Mouse (Mus musculus): Measurements from ENCODE around the gene Tmc6. TPM values are rescaled to one million over a fixed set of nuclear protein-coding genes. Genes with fewer than 3 reads are reported as not detected.
"Not testable (repeated sequence)": the region's sequence is repeated elsewhere in the genome, so short reads cannot be mapped to it uniquely, and the experiment has no call there.

Gene Tmc6
- polyA plus RNA-seq, 1 experiment from 2014 or later, result 3.6 TPM

DNA sequence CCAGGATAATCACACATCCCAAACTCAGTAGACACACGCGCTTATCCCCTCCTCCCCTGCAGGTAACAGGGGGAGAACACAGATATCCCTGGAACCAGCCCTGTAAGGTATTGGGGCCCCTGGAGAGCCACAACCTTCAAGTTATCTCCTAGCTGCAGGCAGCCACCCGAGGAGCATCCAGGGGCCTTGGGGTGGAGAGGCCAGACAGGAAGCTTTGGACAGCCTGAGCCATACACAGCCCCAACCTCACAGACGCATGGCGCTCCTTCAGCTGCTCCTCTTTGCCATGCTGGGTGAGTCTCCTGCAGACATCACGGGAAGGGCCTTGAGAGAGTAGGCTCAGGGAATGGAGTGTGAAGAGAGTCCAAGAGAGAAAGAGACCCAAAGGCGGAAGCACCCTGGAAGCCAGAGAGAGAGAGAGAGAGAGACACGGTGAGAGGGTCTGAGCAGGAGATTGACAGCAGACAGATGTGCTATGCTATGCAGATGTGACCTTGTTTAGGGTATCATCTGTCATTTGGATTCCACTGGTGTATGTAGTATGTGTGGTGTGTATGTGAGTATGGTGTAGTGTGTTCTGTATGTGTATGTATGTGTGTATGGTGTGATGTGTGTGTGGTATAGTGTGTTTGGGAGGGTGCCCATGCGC lies 15.6 kb upstream of the Tmc6 start, which contains the start of gene 6030468B19Rik:
6030468B19Rik (plus strand) TSS at position 150 of the 649 bp plus-strand sequence.
- in situ Hi-C loops (cut with MboI; ENCODE audit: low pct_unique_long_range_greater_than_20kb), result no loop called here
- CTCF ChIA-PET, result interaction anchor here (1.7 kb wide), 1 partner anchor 27 kb away, joined by 4 read pairs; no protein-coding TSS in a partner anchor
- ATAC-seq, result no peak
- H3K27me3 ChIP-seq, result no peaks in the 10 kb centered on the region
- POLR2A ChIA-PET, result interaction anchor here (1.1 kb wide), 1 partner anchor 28 kb away, joined by 3 read pairs; the partner anchor contains the start of genes Afmid and Tk1
- no peak for DNase-seq (ENCODE audit: low read depth, low spot score)
- no peak for TF ChIP-seq CTCF (IDR thresholded peaks at IDR 0.05)

DNA sequence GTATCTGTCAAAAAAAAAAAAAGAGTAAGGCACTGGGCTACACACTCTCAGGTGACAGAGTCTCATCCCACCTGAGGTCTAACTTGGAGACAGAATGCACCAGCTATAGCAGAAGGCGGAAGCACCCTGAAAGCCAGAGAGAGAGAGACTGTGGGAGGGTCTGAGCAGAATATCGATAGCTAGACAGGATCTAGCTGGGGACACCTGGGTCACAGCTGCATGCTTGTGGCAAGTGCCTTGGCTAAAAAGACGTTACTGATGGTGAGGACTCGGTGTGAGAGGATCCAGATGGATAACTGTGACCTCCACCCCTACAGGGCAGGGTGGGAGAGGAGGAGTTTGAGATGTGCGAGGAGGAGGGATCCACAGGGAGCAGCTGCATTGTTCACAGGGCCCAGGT lies 15.0 kb upstream of the Tmc6 start:
- POLR2A ChIA-PET, result interaction anchor here (0.6 kb wide), 1 partner anchor 208 kb away, joined by 3 read pairs; no protein-coding TSS in a partner anchor

DNA sequence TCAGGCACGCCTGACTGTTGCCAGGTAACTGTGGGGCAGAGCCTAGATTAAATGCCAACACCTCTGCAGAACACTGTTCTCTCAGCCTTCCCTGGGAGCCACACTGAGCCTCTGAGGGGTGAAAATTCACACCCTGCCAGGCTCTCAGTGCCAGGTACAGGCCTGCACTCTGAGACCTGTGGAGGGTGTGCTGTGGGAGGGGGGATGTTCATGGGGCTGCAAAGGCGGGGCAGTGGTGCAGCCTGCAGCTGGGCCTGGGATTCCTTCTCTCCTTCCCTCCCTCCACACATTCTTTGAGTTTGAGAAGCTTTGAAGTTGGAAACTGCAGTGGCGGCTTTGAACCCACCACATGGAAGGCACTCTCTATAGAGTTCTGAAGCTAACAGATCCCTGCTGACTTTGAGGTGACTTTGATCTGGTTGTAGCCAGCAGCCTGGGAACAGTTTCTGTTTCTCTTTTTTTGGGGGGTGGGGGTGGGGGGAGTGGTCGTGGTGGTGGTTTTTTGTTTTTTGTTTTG lies 12.1 kb upstream of the Tmc6 start:
- DNase-seq (ENCODE audit: low read depth, low spot score) (no peak), ATAC-seq (no peak)
- POLR2A ChIA-PET, result interaction anchor here (2.4 kb wide), 1 partner anchor 16 kb away, joined by 6 read pairs; no protein-coding TSS in a partner anchor
- no peak for TF ChIP-seq CTCF (IDR thresholded peaks at IDR 0.05)
- CTCF ChIA-PET, result no interaction called here
- no peaks in the 10 kb centered on the region for H3K27me3 ChIP-seq
- in situ Hi-C loops (cut with MboI; ENCODE audit: low pct_unique_long_range_greater_than_20kb), result no loop called here

More for the DNA sequence above, 15.0 kb upstream of the Tmc6 start:
- ATAC-seq, result no peak
- CTCF ChIA-PET, result interaction anchor here (1.7 kb wide), 1 partner anchor 28 kb away, joined by 4 read pairs; no protein-coding TSS in a partner anchor
- in situ Hi-C loops (cut with MboI; ENCODE audit: low pct_unique_long_range_greater_than_20kb), result no loop called here
- DNase-seq (ENCODE audit: low read depth, low spot score), result no peak
- no peak for TF ChIP-seq CTCF (IDR thresholded peaks at IDR 0.05)
- H3K27me3 ChIP-seq, result no peaks in the 10 kb centered on the region

DNA sequence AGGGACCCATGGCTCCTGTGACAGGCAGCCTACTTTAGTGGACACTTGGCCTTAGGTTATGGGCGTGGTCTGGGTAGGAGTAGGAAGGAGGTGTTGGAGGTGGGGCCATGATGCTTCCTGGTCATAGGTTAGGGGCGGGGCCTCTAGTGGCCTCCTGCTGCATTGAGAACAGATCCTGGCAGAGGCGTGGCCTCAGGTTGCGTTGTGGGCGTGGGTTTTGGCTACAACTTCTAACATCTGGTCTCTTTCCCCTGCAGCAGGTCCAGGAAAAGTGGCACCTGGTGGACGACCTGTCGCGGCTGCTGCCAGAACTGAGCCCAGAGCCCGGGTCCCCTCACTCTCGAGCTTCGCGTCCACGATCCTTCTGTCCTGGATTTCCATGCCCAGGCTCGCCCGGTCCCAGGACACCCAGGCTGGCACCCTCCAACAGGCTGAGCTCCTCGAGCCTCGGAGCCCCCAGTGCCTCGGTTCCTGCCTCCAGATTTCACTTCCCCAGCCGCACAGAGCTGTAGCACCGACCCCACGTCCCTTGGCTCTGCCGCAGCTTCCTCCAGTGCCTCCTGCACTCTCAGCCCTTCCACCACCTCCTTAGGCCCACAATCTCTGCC lies 10.4 kb upstream of the Tmc6 start:
- ATAC-seq (no peak), DNase-seq (ENCODE audit: low read depth, low spot score) (no peak)
- H3K27me3 ChIP-seq, result no peaks in the 10 kb centered on the region
- ChIA-PET POLR2A (no interaction called here), CTCF (no interaction called here)
- TF ChIP-seq CTCF (IDR thresholded peaks at IDR 0.05), result no peak
- in situ Hi-C loops (cut with MboI; ENCODE audit: low pct_unique_long_range_greater_than_20kb), result no loop called here

DNA sequence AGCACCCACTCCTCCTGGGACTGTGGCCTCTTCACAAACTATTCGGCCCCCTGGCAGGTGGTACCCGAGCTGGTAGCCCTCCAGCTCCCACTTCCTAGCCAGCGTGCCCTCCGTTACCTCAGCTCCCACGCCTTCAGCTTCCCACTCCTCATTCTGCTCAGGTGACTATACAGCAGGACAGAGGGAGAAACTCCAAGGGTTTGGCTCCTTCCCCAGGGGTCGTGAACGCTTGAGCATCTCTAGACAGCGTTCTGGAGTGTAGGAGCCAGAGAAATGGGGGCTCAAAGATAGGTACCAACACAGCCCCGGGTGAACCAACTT lies 9.4 kb upstream of the Tmc6 start:
- ATAC-seq (no peak), DNase-seq (ENCODE audit: low read depth, low spot score) (no peak)
- in situ Hi-C loops (cut with MboI; ENCODE audit: low pct_unique_long_range_greater_than_20kb), result no loop called here
- no peak for TF ChIP-seq CTCF (IDR thresholded peaks at IDR 0.05)
- POLR2A ChIA-PET, result no interaction called here
- CTCF ChIA-PET, result interaction anchor here (3.0 to 3.1 kb wide), 2 partner anchors 26 to 33 kb away, joined by 13 to 19 read pairs; no protein-coding TSS in a partner anchor
- H3K27me3 ChIP-seq, result no peaks in the 10 kb centered on the region

DNA sequence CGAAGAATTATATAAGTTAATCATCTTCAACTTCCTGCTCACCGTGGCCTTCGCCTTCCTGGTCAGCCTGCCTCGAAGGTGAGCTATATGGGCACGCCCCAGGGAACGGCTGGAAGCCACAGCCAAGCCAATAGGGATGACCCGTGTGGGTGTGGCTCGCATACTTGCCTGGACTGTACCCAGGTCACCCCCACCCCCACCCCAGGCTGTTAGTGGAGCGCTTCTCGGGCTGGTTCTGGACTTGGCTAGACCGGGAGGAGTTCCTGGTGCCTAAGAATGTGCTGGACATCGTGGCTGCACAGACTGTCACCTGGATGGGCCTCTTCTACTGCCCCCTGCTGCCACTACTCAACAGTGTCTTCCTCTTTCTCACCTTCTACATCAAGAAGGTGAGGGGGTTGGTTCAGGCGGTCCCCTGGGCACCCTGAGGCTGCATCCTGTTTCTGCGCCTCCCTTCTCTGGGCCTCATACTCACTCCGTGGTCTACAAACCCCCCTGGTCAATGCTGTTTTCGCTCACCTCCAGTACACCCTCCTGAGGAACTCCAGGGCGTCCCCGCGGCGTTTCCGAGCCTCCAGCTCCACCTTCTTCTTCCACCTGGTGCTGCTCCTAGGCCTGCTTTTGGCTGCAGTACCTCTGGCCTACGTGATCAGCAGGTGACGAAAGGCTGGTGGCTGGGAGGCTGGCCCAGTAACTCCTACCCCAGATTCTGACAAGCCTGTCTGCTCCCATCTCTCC lies 8.9 kb upstream of the Tmc6 start:
- POLR2A ChIA-PET, result interaction anchor here (1.1 to 1.5 kb wide), 2 partner anchors 20 to 35 kb away, joined by 3 read pairs; partner anchors contain the start of genes Afmid and Tk1
- no peaks in the 10 kb centered on the region for H3K27me3 ChIP-seq
- no peak for DNase-seq (ENCODE audit: low read depth, low spot score)
- CTCF ChIA-PET, result interaction anchor here (1.1 to 3.1 kb wide), 9 partner anchors 15 to 406 kb away, joined by 3 to 19 read pairs (median 5); no protein-coding TSS in a partner anchor
- TF ChIP-seq CTCF (IDR thresholded peaks at IDR 0.05), result no peak
- peak; percentile 44 for ATAC-seq
- in situ Hi-C loops (cut with MboI; ENCODE audit: low pct_unique_long_range_greater_than_20kb), result no loop called here

DNA sequence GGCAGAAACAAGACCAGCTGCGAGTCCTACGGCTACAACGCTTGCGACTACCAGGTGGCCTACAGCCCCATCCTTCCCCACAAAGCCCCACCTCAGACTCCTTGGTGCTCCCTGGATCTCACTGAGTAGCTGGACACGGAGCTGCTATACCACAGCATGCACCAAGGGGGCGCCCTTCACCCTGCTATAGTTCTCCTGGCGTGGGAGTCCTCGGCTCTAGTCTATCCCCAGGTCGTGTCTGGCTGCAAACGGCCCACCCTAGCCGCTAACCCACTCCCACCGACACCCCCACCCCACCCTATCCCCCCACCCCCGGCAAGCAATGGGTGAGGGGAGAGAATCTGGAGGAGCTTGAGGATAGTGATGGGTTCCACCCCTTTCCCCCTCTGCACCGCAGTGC lies 8.3 kb upstream of the Tmc6 start:
- no peaks in the 10 kb centered on the region for H3K27me3 ChIP-seq
- peak; percentile 84 for TF ChIP-seq CTCF (IDR thresholded peaks at IDR 0.05)
- in situ Hi-C loops (cut with MboI; ENCODE audit: low pct_unique_long_range_greater_than_20kb), result no loop called here
- ATAC-seq (peak; percentile 59), DNase-seq (ENCODE audit: low read depth, low spot score) (no peak)
- ChIA-PET CTCF (interaction anchor here (1.1 to 3.1 kb wide), 12 partner anchors 16 to 405 kb away, joined by 3 to 19 read pairs (median 5); partner anchors contain the start of genes Gm20708 and Syngr2), POLR2A (interaction anchor here (1.1 to 1.5 kb wide), 2 partner anchors 20 to 36 kb away, joined by 3 read pairs; partner anchors contain the start of genes Afmid and Tk1)

DNA sequence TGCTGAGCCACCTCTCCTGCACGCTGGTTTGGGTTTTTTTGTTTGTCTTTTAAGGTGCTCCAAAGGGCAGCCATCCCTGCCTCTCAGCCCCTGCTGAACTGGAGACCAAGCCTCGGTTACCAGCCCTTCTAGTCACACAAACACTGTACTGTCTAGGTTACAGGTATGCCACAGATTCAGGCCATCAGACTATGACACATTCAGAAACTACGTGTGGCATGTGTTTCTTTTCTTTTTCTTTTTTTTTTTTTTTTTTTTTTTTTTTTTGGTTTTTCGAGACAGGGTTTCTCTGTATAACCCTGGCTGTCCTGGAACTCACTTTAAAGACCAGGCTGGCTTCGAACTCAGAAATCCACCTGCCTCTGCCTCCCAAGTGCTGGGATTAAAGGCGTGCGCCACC lies 6.5 kb upstream of the Tmc6 start:
- DNase-seq (ENCODE audit: low read depth, low spot score); POLR2A ChIA-PET; ATAC-seq; H3K27me3 ChIP-seq: not testable (repeated sequence)
- CTCF ChIA-PET, result interaction anchor here (0.9 to 3.1 kb wide), 2 partner anchors 11 to 36 kb away, joined by 4 to 19 read pairs; no protein-coding TSS in a partner anchor
- in situ Hi-C loops (cut with MboI; ENCODE audit: low pct_unique_long_range_greater_than_20kb), result loop anchor here (5.0 to 10.0 kb wide), 2 partner anchors 81 to 404 kb away; no protein-coding TSS in a partner anchor

DNA sequence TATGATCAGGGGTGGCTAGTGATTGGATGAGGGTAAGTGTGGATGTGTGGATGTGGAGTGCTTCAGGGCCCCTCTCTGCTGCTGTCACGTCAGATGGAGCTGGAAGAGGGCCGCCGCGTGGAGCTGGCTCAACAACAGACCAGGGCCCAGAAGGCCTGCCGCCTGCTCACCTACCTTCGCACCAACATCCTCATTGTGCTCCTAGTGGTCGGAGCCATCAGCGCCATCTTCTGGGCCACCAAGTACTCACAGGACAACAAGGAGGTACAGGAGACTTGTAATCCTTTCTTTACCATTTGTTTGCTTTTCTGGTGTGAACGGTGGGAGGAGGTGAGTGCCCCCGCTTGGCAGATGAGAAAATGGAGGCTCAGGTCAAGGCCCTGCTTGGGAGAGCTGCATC lies 4.3 kb upstream of the Tmc6 start:
- in situ Hi-C loops (cut with MboI; ENCODE audit: low pct_unique_long_range_greater_than_20kb), result loop anchor here (5.0 to 10.0 kb wide), 2 partner anchors 79 to 401 kb away; no protein-coding TSS in a partner anchor
- ChIA-PET POLR2A (interaction anchor here (1.0 kb wide), 1 partner anchor 39 kb away, joined by 3 read pairs; the partner anchor contains the start of genes Afmid and Tk1), CTCF (no interaction called here)
- no peak for DNase-seq (ENCODE audit: low read depth, low spot score)
- no peak for ATAC-seq
- TF ChIP-seq CTCF (IDR thresholded peaks at IDR 0.05), result no peak
- no peaks in the 10 kb centered on the region for H3K27me3 ChIP-seq

All from Patski (cell line).